Mouse (Mus musculus) large intestine, adult 2 months (tissue): Measurements from ENCODE around the gene Rhot2. TPM values are rescaled to one million over a fixed set of nuclear protein-coding genes. Genes with fewer than 3 reads are reported as not detected.

ENCODE experiments used
- polyA plus RNA-seq: library from polyadenylated mRNA; depleted of rRNA; stranded (reverse); fragments of >200 nt; gene quantifications from 2 replicates; pipeline ENCODE4 v1.2.3, GENCODE M21; 2012; rRNA removed

Rhot2 gene
- polyA plus RNA-seq, 1 experiment, result 59.9 TPM

Other genes with a start within 250 kb of the Rhot2 start
- gene Gng13, start 127.7 kb downstream of the Rhot2 start, polyA plus RNA-seq, result 0.23 and 0.37 TPM in 2 replicates
- 18.4 and 20.4 TPM in 2 replicates for gene Chtf18, start 117.4 kb downstream of the Rhot2 start, polyA plus RNA-seq
- gene Rpusd1, start 117.2 kb downstream of the Rhot2 start, polyA plus RNA-seq, result 22.1 and 22.9 TPM in 2 replicates
- 0.24 and 0.26 TPM in 2 replicates for gene Mslnl, start 108.8 kb downstream of the Rhot2 start, polyA plus RNA-seq
- gene Msln, start 90.5 kb downstream of the Rhot2 start, polyA plus RNA-seq, result 4.8 and 8.4 TPM in 2 replicates
- 19.6 and 30.2 TPM in 2 replicates for gene Narfl, start 71.1 kb downstream of the Rhot2 start, polyA plus RNA-seq
- 24.0 and 26.6 TPM in 2 replicates for gene Haghl, start 59.2 kb downstream of the Rhot2 start, polyA plus RNA-seq
- 0.04 TPM in 1 of 2 replicates, not detected in the other for gene Ccdc78, start 58.3 kb downstream of the Rhot2 start, polyA plus RNA-seq
- gene Fam173a, start 52.0 kb downstream of the Rhot2 start, polyA plus RNA-seq, result 91.8 and 108 TPM in 2 replicates
- gene AC134908.4, start 49.2 kb downstream of the Rhot2 start, polyA plus RNA-seq, result 1.3 TPM in 1 of 2 replicates, not detected in the other
- gene Metrn, start 47.7 kb downstream of the Rhot2 start, polyA plus RNA-seq, result 20.9 and 26.5 TPM in 2 replicates
- 1.6 and 2.1 TPM in 2 replicates for gene Fbxl16, start 35.8 kb downstream of the Rhot2 start, polyA plus RNA-seq
- 30.4 and 39.6 TPM in 2 replicates for gene Wdr24, start 21.2 kb downstream of the Rhot2 start, polyA plus RNA-seq
- 48.8 and 54.5 TPM in 2 replicates for gene Jmjd8, start 16.0 kb downstream of the Rhot2 start, polyA plus RNA-seq
- 155 and 157 TPM in 2 replicates for gene Stub1, start 11.4 kb downstream of the Rhot2 start, polyA plus RNA-seq
- gene Rhbdl1, start 7.6 kb downstream of the Rhot2 start, polyA plus RNA-seq, result 4.1 and 4.6 TPM in 2 replicates
- gene Gm20683, start 3.1 kb downstream of the Rhot2 start, polyA plus RNA-seq, result 22.2 and 32.3 TPM in 2 replicates
- 18.6 and 19.8 TPM in 2 replicates for gene Wdr90, start 16.6 kb upstream of the Rhot2 start, polyA plus RNA-seq
- 39.8 and 49.0 TPM in 2 replicates for gene Mcrip2, start 23.9 kb upstream of the Rhot2 start, polyA plus RNA-seq
- gene Mettl26, start 30.2 kb upstream of the Rhot2 start, polyA plus RNA-seq, result 78.7 and 115 TPM in 2 replicates
- 0.78 and 1.0 TPM in 2 replicates for gene Wfikkn1, start 36.0 kb upstream of the Rhot2 start, polyA plus RNA-seq
- 38.0 and 40.7 TPM in 2 replicates for gene Rab40c, start 74.9 kb upstream of the Rhot2 start, polyA plus RNA-seq
- 73.7 and 90.3 TPM in 2 replicates for gene Pigq, start 100.1 kb upstream of the Rhot2 start, polyA plus RNA-seq
- gene Nhlrc4, start 100.1 kb upstream of the Rhot2 start, polyA plus RNA-seq, result not detected in 2 replicates
- gene A930017K11Rik, start 107.7 kb upstream of the Rhot2 start, polyA plus RNA-seq, result not detected in 2 replicates
- gene Capn15, start 140.9 kb upstream of the Rhot2 start, polyA plus RNA-seq, result 26.1 and 44.5 TPM in 2 replicates
- gene Rab11fip3, start 224.7 kb upstream of the Rhot2 start, polyA plus RNA-seq, result 41.3 and 65.7 TPM in 2 replicates
- 25.1 and 39.0 TPM in 2 replicates for gene Decr2, start 245.5 kb upstream of the Rhot2 start, polyA plus RNA-seq